Mouse (Mus musculus): ENCODE data around the gene Gpa33. TPM values are rescaled to one million over a fixed set of nuclear protein-coding genes. Genes with fewer than 3 reads are reported as not detected.

The Gpa33 gene
- polyA plus RNA-seq (2015; fragmentation: Nextera tagmentation; extraction: Ambion mirVana), result not detected in 2 replicates

GRCm38 (mm10) chr1:166130224-166130860, at the start of gene Gpa33:
TSS of gene Gpa33 (plus strand) at chr1:166130238.
- H3K27ac ChIP-seq (ENCODE audit: low read depth), result no peak within 1 kb of the TSS
- peaks cover 3% of the 10 kb centered on the region; the same call in 1 of the 2 replicates for H3K4me1 ChIP-seq (ENCODE audit: insufficient read depth)
- no peak within 1 kb of the TSS for H3K4me3 ChIP-seq (ENCODE audit: low read depth, low read length)
- TF ChIP-seq EP300 (IDR thresholded peaks at IDR 0.05; ENCODE audit: low read depth), result no peak
- TF ChIP-seq CTCF (IDR thresholded peaks at IDR 0.05; ENCODE audit: low read depth), result no peak
- DNase-seq (no peak), ATAC-seq (no peak)
- H3K9ac ChIP-seq (replicated peaks), result no peak within 1 kb of the TSS
- 74% methylated on average over 5 of the region's 5 CpGs for WGBS (ENCODE audit: insufficient replicate concordance)
- no peaks in the 10 kb centered on the region for H3K36me3 ChIP-seq (replicated peaks; ENCODE audit: insufficient read depth, low read length)
- no peak within 1 kb of the TSS for H3K4me2 ChIP-seq (ENCODE audit: low read depth, low read length)
- H3K27me3 ChIP-seq (ENCODE audit: insufficient read depth, low read length), result no peaks in the 10 kb centered on the region
- H3K9me3 ChIP-seq (ENCODE audit: low read length), result no peaks in the 10 kb centered on the region

- no peak overlapping the region for H3K4me2 ChIP-seq (ENCODE audit: low read depth, low read length)
- ATAC-seq, result no peak
- no peaks in the 10 kb centered on the region for H3K4me1 ChIP-seq (ENCODE audit: insufficient read depth)
- no peak overlapping the region for H3K4me3 ChIP-seq (ENCODE audit: low read depth, low read length)
- TF ChIP-seq EP300 (IDR thresholded peaks at IDR 0.05; ENCODE audit: low read depth) (no peak), CTCF (IDR thresholded peaks at IDR 0.05; ENCODE audit: low read depth) (no peak)
- no peaks in the 10 kb centered on the region for H3K36me3 ChIP-seq (replicated peaks; ENCODE audit: insufficient read depth, low read length)
- 86% methylated on average over 19 of the region's 19 CpGs for WGBS (ENCODE audit: insufficient replicate concordance)
- no peak for DNase-seq
- no peak overlapping the region for H3K27ac ChIP-seq (ENCODE audit: low read depth)
- no peaks in the 10 kb centered on the region for H3K9me3 ChIP-seq (ENCODE audit: low read length)
- no peak overlapping the region for H3K9ac ChIP-seq (replicated peaks)
- H3K27me3 ChIP-seq (ENCODE audit: insufficient read depth, low read length), result no peaks in the 10 kb centered on the region
These were observed 41.4 kb upstream of the Gpa33 start for GRCm38 (mm10) chr1:166088446-166089170.

GRCm38 (mm10) chr1:166089337-166089736, 40.7 kb upstream of the Gpa33 start:
- H3K9ac ChIP-seq (replicated peaks), result no peak overlapping the region
- DNase-seq (no peak), ATAC-seq (no peak)
- no peaks in the 10 kb centered on the region for H3K36me3 ChIP-seq (replicated peaks; ENCODE audit: insufficient read depth, low read length)
- no peak overlapping the region for H3K4me3 ChIP-seq (ENCODE audit: low read depth, low read length)
- no peak overlapping the region for H3K4me2 ChIP-seq (ENCODE audit: low read depth, low read length)
- H3K27ac ChIP-seq (ENCODE audit: low read depth), result no peak overlapping the region
- no peaks in the 10 kb centered on the region for H3K4me1 ChIP-seq (ENCODE audit: insufficient read depth)
- TF ChIP-seq CTCF (IDR thresholded peaks at IDR 0.05; ENCODE audit: low read depth), result no peak
- TF ChIP-seq EP300 (IDR thresholded peaks at IDR 0.05; ENCODE audit: low read depth), result no peak
- H3K9me3 ChIP-seq (ENCODE audit: low read length), result no peaks in the 10 kb centered on the region
- H3K27me3 ChIP-seq (ENCODE audit: insufficient read depth, low read length), result no peaks in the 10 kb centered on the region
- 48% methylated on average over 3 of the region's 3 CpGs for WGBS (ENCODE audit: insufficient replicate concordance)

GRCm38 (mm10) chr1:166089739-166090138, 40.3 kb upstream of the Gpa33 start:
- no peaks in the 10 kb centered on the region for H3K9me3 ChIP-seq (ENCODE audit: low read length)

GRCm38 (mm10) chr1:166090306-166090705, 39.7 kb upstream of the Gpa33 start:
- no peak for DNase-seq
- no peak overlapping the region for H3K9ac ChIP-seq (replicated peaks)
- 82% methylated on average over 2 of the region's 2 CpGs for WGBS (ENCODE audit: insufficient replicate concordance)
- H3K27ac ChIP-seq (ENCODE audit: low read depth), result no peak overlapping the region
- no peaks in the 10 kb centered on the region for H3K27me3 ChIP-seq (ENCODE audit: insufficient read depth, low read length)
- no peaks in the 10 kb centered on the region for H3K4me1 ChIP-seq (ENCODE audit: insufficient read depth)
- ATAC-seq, result no peak
- no peaks in the 10 kb centered on the region for H3K36me3 ChIP-seq (replicated peaks; ENCODE audit: insufficient read depth, low read length)
- no peak overlapping the region for H3K4me2 ChIP-seq (ENCODE audit: low read depth, low read length)
- no peaks in the 10 kb centered on the region for H3K9me3 ChIP-seq (ENCODE audit: low read length)
- TF ChIP-seq CTCF (IDR thresholded peaks at IDR 0.05; ENCODE audit: low read depth) (no peak), EP300 (IDR thresholded peaks at IDR 0.05; ENCODE audit: low read depth) (no peak)
- no peak overlapping the region for H3K4me3 ChIP-seq (ENCODE audit: low read depth, low read length)

More at GRCm38 (mm10) chr1:166089739-166090138, 40.3 kb upstream of the Gpa33 start:
- Histone ChIP-seq H3K27me3 (ENCODE audit: insufficient read depth, low read length) (no peaks in the 10 kb centered on the region), H3K4me1 (ENCODE audit: insufficient read depth) (no peaks in the 10 kb centered on the region), H3K4me3 (ENCODE audit: low read depth, low read length) (no peak overlapping the region), H3K9ac (replicated peaks) (no peak overlapping the region), H3K36me3 (replicated peaks; ENCODE audit: insufficient read depth, low read length) (no peaks in the 10 kb centered on the region), H3K4me2 (ENCODE audit: low read depth, low read length) (no peak overlapping the region), H3K27ac (ENCODE audit: low read depth) (no peak overlapping the region)
- DNase-seq (no peak), ATAC-seq (no peak)
- no peak for TF ChIP-seq EP300 (IDR thresholded peaks at IDR 0.05; ENCODE audit: low read depth)
- TF ChIP-seq CTCF (IDR thresholded peaks at IDR 0.05; ENCODE audit: low read depth), result no peak
- WGBS (ENCODE audit: insufficient replicate concordance), result 53% methylated on average over 4 of the region's 4 CpGs

- Histone ChIP-seq H3K4me2 (ENCODE audit: low read depth, low read length) (no peak overlapping the region), H3K9ac (replicated peaks) (no peak overlapping the region), H3K27ac (ENCODE audit: low read depth) (no peak overlapping the region), H3K36me3 (replicated peaks; ENCODE audit: insufficient read depth, low read length) (no peaks in the 10 kb centered on the region), H3K9me3 (ENCODE audit: low read length) (no peaks in the 10 kb centered on the region), H3K4me1 (ENCODE audit: insufficient read depth) (no peaks in the 10 kb centered on the region), H3K27me3 (ENCODE audit: insufficient read depth, low read length) (no peaks in the 10 kb centered on the region), H3K4me3 (ENCODE audit: low read depth, low read length) (no peak overlapping the region)
- WGBS (ENCODE audit: insufficient replicate concordance), result 72% methylated on average over 3 of the region's 3 CpGs
- no peak for DNase-seq
- TF ChIP-seq EP300 (IDR thresholded peaks at IDR 0.05; ENCODE audit: low read depth) (no peak), CTCF (IDR thresholded peaks at IDR 0.05; ENCODE audit: low read depth) (no peak)
- ATAC-seq, result no peak
These were observed 35.6 kb upstream of the Gpa33 start for GRCm38 (mm10) chr1:166094462-166094861.
